Mouse (Mus musculus) small intestine, adult 2 months (tissue): Measurements from ENCODE around the gene Bcl2l14.

Source experiments
- CTCF ChIP-seq: fragments of 200-500 bp; IDR thresholded peaks from 2 replicates; pipeline ENCODE4 v1.5.1; 2012; ENCODE audit warnings: low read depth, mild to moderate bottlenecking, control low read depth, inconsistent platforms, low read length, moderate library complexity, mixed read lengths; ENCODE audit not compliant: insufficient replicate concordance, insufficient read length; ENCODE audit errors: extremely low read depth
- POLR2A ChIP-seq: fragments of 200-500 bp; IDR thresholded peaks from 2 replicates; pipeline ENCODE4 v1.6.1; 2012; ENCODE audit warnings: low read depth, mild to moderate bottlenecking, control low read depth, inconsistent platforms, low read length, moderate library complexity

GRCm38 (mm10) chr6:134421921-134422320 lies 25.8 kb downstream of the Bcl2l14 start:
- no peak for TF ChIP-seq POLR2A
- no peak for TF ChIP-seq CTCF
